Mouse (Mus musculus) E14TG2a.4 (cell line): ENCODE data around the gene Cdca4.

Source experiments
- H3K27me3 ChIP-seq: 2 replicates; pipeline ENCODE4 v1.6.1; 2014; ENCODE audit warnings: low read length, control low read depth; ENCODE audit not compliant: insufficient read depth
- H3K36me3 ChIP-seq: 2 replicates; pipeline ENCODE4 v1.6.1; 2014; ENCODE audit warnings: low read length, control low read depth; ENCODE audit not compliant: insufficient read depth
- H3K4me1 ChIP-seq: replicated peaks from 2 replicates; pipeline ENCODE4 v1.6.1; 2014; ENCODE audit warnings: low read depth, low read length, control low read depth
- H3K4me3 ChIP-seq: replicated peaks from 2 replicates; pipeline ENCODE4 v1.5.1; 2014; ENCODE audit warnings: mild to moderate bottlenecking, low read length
- H3K9me3 ChIP-seq: 2 replicates; pipeline ENCODE4 v1.6.1; 2014; ENCODE audit warnings: low read length, control low read depth
- CTCF ChIP-seq: conservative IDR thresholded peaks from 2 replicates; pipeline ENCODE4 v1.5.1; 2014; ENCODE audit warnings: low read length
- NANOG ChIP-seq: IDR thresholded peaks from 2 replicates; pipeline ENCODE4 v1.6.1; 2014; ENCODE audit warnings: borderline replicate concordance, low read length, mixed read lengths
- POU5F1 ChIP-seq: IDR thresholded peaks from 2 replicates; pipeline ENCODE4 v1.6.1; 2014; ENCODE audit warnings: low read length, borderline replicate concordance

Cdca4 gene

GRCm38 (mm10) chr12:112829244-112829864, at the start of gene Cdca4:
TSS of gene Cdca4 (minus strand) at chr12:112829423.
- peaks cover 71% of the 10 kb centered on the region for H3K4me1 ChIP-seq
- no peaks in the 10 kb centered on the region for H3K9me3 ChIP-seq
- H3K27me3 ChIP-seq: no peaks in the 10 kb centered on the region
- H3K36me3 ChIP-seq: peaks cover 53% of the 10 kb centered on the region
- H3K4me3 ChIP-seq: peak within 1 kb of the TSS; percentile 97
- no peak for TF ChIP-seq POU5F1
- TF ChIP-seq CTCF: no peak
- TF ChIP-seq NANOG: no peak

- Histone ChIP-seq H3K27me3 (peaks cover 84% of the 10 kb centered on the region), H3K36me3 (no peaks in the 10 kb centered on the region), H3K9me3 (no peaks in the 10 kb centered on the region), H3K4me3 (peak overlapping the region; percentile 71), H3K4me1 (peaks cover 56% of the 10 kb centered on the region)
- TF ChIP-seq POU5F1 (no peak), NANOG (no peak), CTCF (no peak)
Measured at GRCm38 (mm10) chr12:112877607-112878020, 48.4 kb upstream of the Cdca4 start.

GRCm38 (mm10) chr12:112877073-112877576, 47.9 kb upstream of the Cdca4 start:
- no peaks in the 10 kb centered on the region for H3K36me3 ChIP-seq
- peak overlapping the region; percentile 71 for H3K4me3 ChIP-seq

GRCm38 (mm10) chr12:112876332-112877072, 47.3 kb upstream of the Cdca4 start:
- TF ChIP-seq NANOG: no peak
- TF ChIP-seq CTCF: no peak
- TF ChIP-seq POU5F1: no peak
- peaks cover 95% of the 10 kb centered on the region for H3K27me3 ChIP-seq
- H3K4me3 ChIP-seq: peak overlapping the region; percentile 71
- peaks cover 56% of the 10 kb centered on the region for H3K4me1 ChIP-seq
- H3K36me3 ChIP-seq: no peaks in the 10 kb centered on the region
- H3K9me3 ChIP-seq: no peaks in the 10 kb centered on the region

More at GRCm38 (mm10) chr12:112877073-112877576, 47.9 kb upstream of the Cdca4 start:
- TF ChIP-seq POU5F1: no peak
- peaks cover 89% of the 10 kb centered on the region for H3K27me3 ChIP-seq
- H3K9me3 ChIP-seq: no peaks in the 10 kb centered on the region
- H3K4me1 ChIP-seq: peaks cover 56% of the 10 kb centered on the region

- H3K36me3 ChIP-seq: no peaks in the 10 kb centered on the region
- peaks cover 62% of the 10 kb centered on the region for H3K4me1 ChIP-seq
- TF ChIP-seq CTCF: peak; percentile 67
- TF ChIP-seq POU5F1: no peak
- H3K27me3 ChIP-seq: peaks cover 95% of the 10 kb centered on the region
- H3K4me3 ChIP-seq: peak overlapping the region; percentile 71
- H3K9me3 ChIP-seq: no peaks in the 10 kb centered on the region
Measured at GRCm38 (mm10) chr12:112875225-112876013, 46.2 kb upstream of the Cdca4 start.

- H3K4me3 ChIP-seq: peak overlapping the region; percentile 70
- no peaks in the 10 kb centered on the region for H3K36me3 ChIP-seq
- TF ChIP-seq POU5F1 (no peak), CTCF (no peak), NANOG (no peak)
- no peaks in the 10 kb centered on the region for H3K9me3 ChIP-seq
- H3K27me3 ChIP-seq: peaks cover 91% of the 10 kb centered on the region
- H3K4me1 ChIP-seq: peaks cover 69% of the 10 kb centered on the region
Measured at GRCm38 (mm10) chr12:112874199-112874598, 45.0 kb upstream of the Cdca4 start.

GRCm38 (mm10) chr12:112873452-112874190, 44.4 kb upstream of the Cdca4 start:
- Histone ChIP-seq H3K36me3 (no peaks in the 10 kb centered on the region), H3K9me3 (no peaks in the 10 kb centered on the region), H3K4me3 (peak overlapping the region; percentile 70), H3K27me3 (peaks cover 92% of the 10 kb centered on the region), H3K4me1 (peaks cover 67% of the 10 kb centered on the region)
- TF ChIP-seq POU5F1 (no peak), CTCF (peak; percentile 86)

GRCm38 (mm10) chr12:112872991-112873390, 43.8 kb upstream of the Cdca4 start:
- Histone ChIP-seq H3K4me3 (no peak overlapping the region), H3K9me3 (no peaks in the 10 kb centered on the region), H3K27me3 (peaks cover 92% of the 10 kb centered on the region), H3K36me3 (no peaks in the 10 kb centered on the region), H3K4me1 (peaks cover 64% of the 10 kb centered on the region)
- TF ChIP-seq NANOG (no peak), CTCF (no peak), POU5F1 (no peak)
